Mouse (Mus musculus) lung, postnatal 0 days (tissue): ENCODE data around the gene Klhdc8a. TPM values are rescaled to one million over a fixed set of nuclear protein-coding genes. Genes with fewer than 3 reads are reported as not detected.
A peak's percentile ranks its signal among the peaks of the same experiment; 100 is the strongest.

Experiments used
- ATAC-seq: fragments of 200-750 bp; cut with Nextera tagmentation; 2 replicates; pipeline ENCODE4 v1.8.0; 2017; ENCODE audit warnings: moderate library complexity
- DNase-seq: peaks from one replicate; pipeline ENCODE4 v3.0.0-alpha.2; 2016; ENCODE audit warnings: low spot score
- H3K27ac ChIP-seq: fragments of 300-500 bp; sonication (generic); 2 replicates; pipeline ENCODE4 v1.5.1; 2014; ENCODE audit warnings: antibody characterized with exemption, mild to moderate bottlenecking, low read length, mixed read lengths
- H3K27me3 ChIP-seq: fragments of 300-500 bp; sonication (generic); replicated peaks from 2 replicates; pipeline ENCODE4 v1.6.1; 2014; ENCODE audit warnings: low read length, mixed read lengths; ENCODE audit not compliant: insufficient read depth
- H3K36me3 ChIP-seq: fragments of 300-500 bp; sonication (generic); 2 replicates; pipeline ENCODE4 v1.6.1; 2014; ENCODE audit warnings: low read length, mixed read lengths; ENCODE audit not compliant: insufficient read depth
- H3K4me1 ChIP-seq: fragments of 300-500 bp; sonication (generic); 2 replicates; pipeline ENCODE4 v1.6.1; 2014; ENCODE audit warnings: antibody characterized with exemption, low read depth, low read length, mixed read lengths; ENCODE audit not compliant: insufficient read depth
- H3K4me2 ChIP-seq: fragments of 300-500 bp; sonication (generic); replicated peaks from 2 replicates; pipeline ENCODE4 v1.6.1; 2014; ENCODE audit warnings: low read depth, mild to moderate bottlenecking, low read length, moderate library complexity, mixed read lengths
- H3K4me3 ChIP-seq: fragments of 300-500 bp; sonication (generic); 2 replicates; pipeline ENCODE4 v1.5.1; 2014; ENCODE audit warnings: low read depth, low read length
- H3K9ac ChIP-seq: fragments of 300-500 bp; sonication (generic); replicated peaks from 2 replicates; pipeline ENCODE4 v1.6.1; 2014; ENCODE audit warnings: low read depth, mild to moderate bottlenecking
- H3K9me3 ChIP-seq: fragments of 300-500 bp; sonication (generic); 2 replicates; pipeline ENCODE4 v1.6.1; 2016; ENCODE audit warnings: low read length, mixed read lengths
- CTCF ChIP-seq: IDR thresholded peaks from 2 replicates; pipeline ENCODE4 v1.5.1; 2016; ENCODE audit warnings: antibody characterized with exemption, mild to moderate bottlenecking
- EP300 ChIP-seq: IDR thresholded peaks from 2 replicates; pipeline ENCODE4 v1.6.1; 2016; ENCODE audit warnings: antibody characterized with exemption, mild to moderate bottlenecking, control low read depth
- WGBS: fragments of 180-500 bp; shearing (Covaris S2); extraction: QIAGEN DNeasy Blood & Tissue Kit; methylation state at CpG from one replicate; pipeline ENCODE4 v1.1.7; 2014; 5-methylcytosine and 5-hydroxymethylcytosine counted together
- polyA plus RNA-seq: library from polyadenylated mRNA; unstranded; fragments of >200 nt; fragmentation: Nextera tagmentation; extraction: Ambion mirVana; gene quantifications from 2 replicates; pipeline ENCODE4 v1.2.1, GENCODE M21; 2015

Klhdc8a gene
- polyA plus RNA-seq, 1 experiment from 2014 or later: 4.4 TPM

DNA sequence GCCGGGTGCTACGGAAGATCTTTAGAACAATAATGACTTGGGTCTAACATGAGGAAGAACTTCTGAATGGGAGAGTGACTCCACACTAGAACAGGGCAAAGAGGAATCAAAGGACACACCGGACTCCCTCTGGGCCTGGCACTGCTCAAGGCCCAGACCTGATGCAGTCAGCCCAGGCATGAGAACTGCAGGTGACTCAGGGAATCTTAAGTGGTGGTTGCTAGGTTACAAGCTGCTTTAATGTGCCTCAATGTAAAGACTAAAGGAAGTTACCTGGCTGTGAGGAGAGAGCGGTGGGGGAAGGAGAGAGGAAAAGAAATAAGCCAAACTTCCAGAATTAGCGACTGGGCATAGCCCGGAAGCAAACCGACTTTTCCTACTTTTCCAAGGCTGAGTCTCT is 2.9 kb upstream of the Klhdc8a start:
- H3K27ac ChIP-seq: peak overlapping the region; percentile 64
- peak; percentile 85 for DNase-seq
- peak; percentile 57 for ATAC-seq

DNA sequence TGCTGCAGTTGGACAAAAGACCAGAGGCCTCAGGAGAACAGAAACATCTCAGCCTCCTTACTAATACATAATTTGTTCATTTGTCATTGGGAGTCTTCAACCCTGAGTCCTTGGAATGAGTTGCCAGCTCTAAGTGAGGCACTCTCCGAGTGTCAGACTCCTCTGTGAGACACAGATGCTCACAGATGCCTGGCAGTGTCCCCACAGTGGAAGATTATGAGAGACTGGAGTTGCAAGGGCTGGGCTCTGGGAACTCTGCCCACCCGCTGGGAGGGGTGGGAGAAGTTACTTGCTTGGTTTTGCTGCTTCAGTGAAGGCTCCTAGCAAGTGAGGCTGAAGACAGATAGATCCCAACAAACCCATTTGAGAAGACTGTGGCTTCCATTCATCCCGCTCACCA is 2.4 kb upstream of the Klhdc8a start:
- peaks cover 25% of the 10 kb centered on the region; the same call in 1 of the 2 replicates for H3K4me1 ChIP-seq
- DNase-seq (peak; percentile 70), ATAC-seq (peak; percentile 5; the same call in 1 of the 2 replicates)
- 53% methylated on average over 3 of the region's 3 CpGs for WGBS
- no peak for TF ChIP-seq EP300
- no peak for TF ChIP-seq CTCF
- no peaks in the 10 kb centered on the region for H3K9me3 ChIP-seq
- H3K4me2 ChIP-seq: no peak overlapping the region
- H3K9ac ChIP-seq: no peak overlapping the region
- no peak overlapping the region for H3K4me3 ChIP-seq
- 0 out of 2 replicates have a peak, but pooled peaks cover 3% of the 10 kb centered on the region for H3K27me3 ChIP-seq
- peak overlapping the region; percentile 43; the same call in 1 of the 2 replicates for H3K27ac ChIP-seq
- no peaks in the 10 kb centered on the region for H3K36me3 ChIP-seq

More for the DNA sequence above, 2.9 kb upstream of the Klhdc8a start:
- Histone ChIP-seq H3K9ac (no peak overlapping the region), H3K4me3 (no peak overlapping the region), H3K9me3 (no peaks in the 10 kb centered on the region), H3K4me1 (peaks cover 25% of the 10 kb centered on the region; the same call in 1 of the 2 replicates), H3K36me3 (no peaks in the 10 kb centered on the region), H3K4me2 (no peak overlapping the region), H3K27me3 (0 out of 2 replicates have a peak, but pooled peaks cover 3% of the 10 kb centered on the region)
- TF ChIP-seq CTCF (no peak), EP300 (no peak)
- WGBS: 62% methylated on average over 7 of the region's 7 CpGs

DNA sequence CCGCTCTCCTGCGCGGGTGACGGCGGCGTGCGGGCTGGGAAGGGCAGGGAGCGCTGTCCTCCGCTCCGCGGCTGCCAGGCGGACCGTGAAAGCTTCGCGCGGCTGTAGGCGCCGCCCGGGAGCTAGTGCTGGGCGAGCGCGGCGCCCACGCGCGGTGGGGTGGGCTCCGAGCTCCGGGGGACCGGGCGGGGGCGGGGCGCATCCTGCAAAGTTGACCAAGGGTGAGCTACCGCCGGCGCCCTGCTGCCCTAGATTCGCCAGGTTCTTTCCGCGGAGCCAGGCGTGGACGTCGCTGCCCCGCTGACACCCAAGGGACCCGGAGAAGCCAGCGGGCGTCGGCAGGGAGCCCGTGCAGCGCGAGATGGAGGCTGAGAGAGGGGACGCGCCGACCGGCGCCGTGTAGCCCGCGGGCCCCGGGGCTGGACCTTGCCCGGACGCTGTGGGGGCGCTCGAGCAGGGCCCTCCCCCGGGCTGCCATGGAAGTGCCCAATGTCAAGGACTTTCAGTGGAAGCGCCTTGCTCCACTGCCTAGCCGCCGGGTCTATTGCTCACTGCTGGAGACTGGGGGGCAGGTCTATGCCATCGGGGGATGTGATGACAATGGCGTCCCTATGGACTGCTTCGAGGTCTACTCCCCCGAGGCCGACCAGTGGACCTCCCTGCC is 507 bp downstream of the Klhdc8a start:
- Histone ChIP-seq H3K4me2 (peak overlapping the region; percentile 98), H3K9me3 (no peaks in the 10 kb centered on the region), H3K27ac (peak overlapping the region; percentile 70), H3K36me3 (no peaks in the 10 kb centered on the region), H3K9ac (peak overlapping the region; percentile 61), H3K4me3 (peak overlapping the region; percentile 52), H3K4me1 (peaks cover 10% of the 10 kb centered on the region; the same call in 1 of the 2 replicates), H3K27me3 (0 out of 2 replicates have a peak, but pooled peaks cover 3% of the 10 kb centered on the region)
- TF ChIP-seq EP300 (no peak), CTCF (no peak; the same call in 1 of the 2 replicates)
- WGBS: 5% methylated on average over 57 of the region's 71 CpGs
- DNase-seq (peak; percentile 42), ATAC-seq (peak; percentile 59)

- DNase-seq (no peak), ATAC-seq (no peak)
- no peak overlapping the region for H3K9ac ChIP-seq
- H3K4me3 ChIP-seq: peak overlapping the region; percentile 52; the same call in 1 of the 2 replicates
- TF ChIP-seq CTCF (no peak), EP300 (no peak)
- H3K4me2 ChIP-seq: peak overlapping the region; percentile 98; the same call in 1 of the 2 replicates
- no peaks in the 10 kb centered on the region for H3K36me3 ChIP-seq
- H3K27me3 ChIP-seq: 0 out of 2 replicates have a peak, but pooled peaks cover 3% of the 10 kb centered on the region
- no peak overlapping the region for H3K27ac ChIP-seq
- H3K9me3 ChIP-seq: no peaks in the 10 kb centered on the region
- peaks cover 10% of the 10 kb centered on the region; the same call in 1 of the 2 replicates for H3K4me1 ChIP-seq
- WGBS: 74% methylated on average over 5 of the region's 5 CpGs
Observed at GRCm38 (mm10) chr1:132299744-132300143, 1.3 kb downstream of the Klhdc8a start.

DNA sequence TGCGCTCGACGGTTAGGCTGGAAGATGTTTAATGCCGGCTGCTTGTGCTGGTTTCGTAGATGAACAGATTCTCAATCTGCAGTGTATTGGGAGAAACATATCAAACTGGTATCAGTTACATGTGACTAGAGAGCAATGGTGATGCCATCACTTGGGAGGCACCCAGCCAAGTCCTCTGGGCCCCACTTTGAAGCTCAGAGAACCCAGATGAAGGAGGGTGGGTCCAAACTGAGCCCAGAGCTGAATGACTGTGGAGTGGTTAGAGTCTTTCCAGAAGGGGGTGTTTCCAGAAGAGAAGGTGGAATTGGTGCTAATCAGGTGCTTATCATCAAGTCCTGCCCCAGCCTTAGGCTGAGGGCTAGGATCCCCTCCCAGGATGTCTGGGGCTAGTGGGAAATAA is 2.8 kb downstream of the Klhdc8a start:
- ATAC-seq: no peak
- Histone ChIP-seq H3K27ac (no peak overlapping the region), H3K9me3 (no peaks in the 10 kb centered on the region), H3K4me2 (no peak overlapping the region), H3K27me3 (0 out of 2 replicates have a peak, but pooled peaks cover 3% of the 10 kb centered on the region), H3K4me3 (no peak overlapping the region), H3K9ac (no peak overlapping the region), H3K4me1 (0 out of 2 replicates have a peak, but pooled peaks cover 4% of the 10 kb centered on the region), H3K36me3 (no peaks in the 10 kb centered on the region)
- TF ChIP-seq CTCF (no peak), EP300 (no peak)
- no peak for DNase-seq
- WGBS: 92% methylated on average over 5 of the region's 5 CpGs

DNA sequence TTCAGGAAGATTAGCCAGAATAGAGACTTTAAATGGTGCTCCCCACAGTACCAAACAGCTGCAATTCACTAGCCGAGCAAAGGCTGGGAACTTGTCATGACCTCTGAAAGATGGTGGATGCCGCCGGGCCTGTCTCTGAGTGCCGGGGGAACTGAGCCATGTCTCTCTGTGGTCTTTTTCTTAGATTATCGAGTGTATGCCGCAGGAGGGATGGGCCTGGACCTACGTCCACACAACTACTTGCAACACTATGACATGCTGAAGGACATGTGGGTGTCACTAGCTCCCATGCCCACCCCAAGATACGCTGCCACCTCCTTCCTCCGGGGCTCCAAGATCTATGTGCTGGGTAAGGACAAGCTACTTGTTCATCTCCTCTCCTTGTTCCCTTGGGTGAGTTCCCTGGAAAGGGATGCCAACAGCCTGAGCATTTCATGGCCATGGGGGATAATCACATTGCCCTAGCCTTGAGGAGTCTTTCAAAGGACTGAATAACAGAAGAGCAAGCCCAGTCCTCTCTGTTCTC is 4.0 kb downstream of the Klhdc8a start:
- H3K9me3 ChIP-seq: no peaks in the 10 kb centered on the region
- ATAC-seq: no peak
- TF ChIP-seq CTCF (no peak), EP300 (no peak)
- DNase-seq: no peak
- H3K4me2 ChIP-seq: no peak overlapping the region
- 0 out of 2 replicates have a peak, but pooled peaks cover 3% of the 10 kb centered on the region for H3K27me3 ChIP-seq
- no peak overlapping the region for H3K9ac ChIP-seq
- H3K4me3 ChIP-seq: no peak overlapping the region
- no peak overlapping the region for H3K27ac ChIP-seq
- 92% methylated on average over 9 of the region's 9 CpGs for WGBS
- no peaks in the 10 kb centered on the region for H3K36me3 ChIP-seq
- H3K4me1 ChIP-seq: 0 out of 2 replicates have a peak, but pooled peaks cover 4% of the 10 kb centered on the region
